Mouse (Mus musculus) left cerebral cortex, adult 8-10 months (tissue): Measurements from ENCODE around the gene Cit. TPM values are rescaled to one million over a fixed set of nuclear protein-coding genes. Genes with fewer than 3 reads are reported as not detected.
"Not testable (repeated sequence)": the region's sequence is repeated elsewhere in the genome, so short reads cannot be mapped to it uniquely, and the experiment has no call there.

Experiments
- DNase-seq, 2 experiments: peaks; one replicate each; pipeline ENCODE4 v3.0.0; 2022; ENCODE audit warnings: low spot score in 2 of 2
- total RNA-seq, 4 experiments: library from RNA; stranded (reverse); gene quantifications; 2 replicates each; pipeline ENCODE4 v1.2.4; 2022

The Cit gene
- 100 to 1,000 TPM; 181 to 207 (median 194) TPM for total RNA-seq

DNA sequence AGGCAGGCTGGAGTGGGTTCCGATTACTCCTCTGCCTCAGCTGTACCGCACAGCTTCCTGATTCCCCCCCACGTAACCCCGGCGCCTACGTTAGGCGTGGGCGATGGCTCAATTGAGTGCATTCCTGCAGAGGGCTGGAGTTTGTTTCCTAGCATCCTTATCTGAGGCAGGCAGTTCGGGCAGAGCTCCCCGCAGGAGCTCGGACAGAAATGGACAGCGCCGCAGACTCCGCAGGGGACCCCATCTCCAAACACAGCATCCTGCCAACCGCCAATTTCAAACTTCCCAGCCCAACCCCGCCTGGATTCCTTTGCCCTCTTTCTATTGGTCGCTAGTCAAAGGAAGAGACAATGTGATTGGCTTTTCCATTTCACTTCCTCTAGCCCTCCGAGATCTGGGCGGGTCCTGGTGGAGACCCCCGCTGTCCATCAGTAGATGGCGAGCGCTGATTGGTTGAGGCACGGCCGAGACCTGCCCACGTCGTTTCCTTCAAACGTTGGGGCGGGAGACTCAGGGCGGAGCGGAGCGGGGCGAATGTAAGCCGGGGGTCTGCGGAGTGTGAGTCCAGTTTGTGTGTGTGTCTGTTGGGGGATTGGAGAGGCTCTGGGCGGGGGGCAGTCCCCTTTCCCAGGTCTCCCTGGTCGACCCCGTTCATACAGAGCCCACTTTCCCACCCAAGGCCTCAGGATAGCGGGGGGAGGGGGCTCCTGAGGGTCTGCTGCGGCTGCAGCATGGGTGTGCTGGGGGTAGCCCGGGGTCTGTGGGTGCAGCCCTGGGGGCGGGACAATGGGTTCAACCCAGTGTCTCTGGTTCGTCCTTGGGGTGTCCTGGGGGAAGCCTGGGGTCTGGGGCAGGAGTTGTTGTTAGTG, at the start of gene Cit:
Gene Cit (plus strand): TSS at position 513 of the 869 bp plus-strand sequence.
- peak; percentile 67 to 88 for DNase-seq

- no peak for DNase-seq
Measured at GRCm38 (mm10) chr5:115799016-115799894, 45.8 kb upstream of the Cit start.

DNA sequence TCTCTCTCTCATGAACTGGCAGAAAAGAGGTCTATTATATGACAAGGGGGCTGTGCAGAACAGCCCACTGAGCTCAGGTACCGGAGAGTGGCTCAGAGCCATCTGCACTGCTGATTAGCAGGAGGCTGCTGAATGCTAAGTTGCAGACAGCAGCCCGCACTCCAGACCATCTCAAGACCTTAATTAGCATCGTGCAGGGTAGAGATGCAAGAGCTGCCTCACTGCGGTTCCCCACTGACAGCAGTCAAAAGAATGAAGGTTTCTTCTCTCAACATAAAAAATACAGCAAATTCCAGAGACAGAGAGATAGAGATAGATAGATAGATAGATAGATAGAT, 45.2 kb upstream of the Cit start:
- DNase-seq, result no peak

GRCm38 (mm10) chr5:115812262-115812661, 32.8 kb upstream of the Cit start:
- DNase-seq, result no peak

DNA sequence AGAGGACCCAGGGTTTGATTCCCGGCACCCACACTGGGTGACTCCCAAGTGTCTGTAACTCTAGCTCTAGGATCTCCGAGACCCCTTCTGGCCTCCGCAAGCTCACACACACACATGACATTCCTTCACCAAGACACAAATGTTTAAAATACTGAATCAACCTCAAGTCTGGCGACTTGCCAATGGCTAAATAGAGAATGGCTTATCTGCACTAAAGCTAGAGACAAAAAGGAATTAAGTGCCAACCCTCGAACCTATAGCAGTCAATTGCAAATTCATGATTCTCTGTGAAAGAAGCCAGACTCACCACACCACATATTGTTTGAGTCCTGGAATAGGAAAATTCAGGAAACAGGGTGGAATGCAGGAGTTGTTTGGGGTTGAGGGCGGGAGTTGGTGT, 28.1 kb upstream of the Cit start:
- no peak for DNase-seq

DNA sequence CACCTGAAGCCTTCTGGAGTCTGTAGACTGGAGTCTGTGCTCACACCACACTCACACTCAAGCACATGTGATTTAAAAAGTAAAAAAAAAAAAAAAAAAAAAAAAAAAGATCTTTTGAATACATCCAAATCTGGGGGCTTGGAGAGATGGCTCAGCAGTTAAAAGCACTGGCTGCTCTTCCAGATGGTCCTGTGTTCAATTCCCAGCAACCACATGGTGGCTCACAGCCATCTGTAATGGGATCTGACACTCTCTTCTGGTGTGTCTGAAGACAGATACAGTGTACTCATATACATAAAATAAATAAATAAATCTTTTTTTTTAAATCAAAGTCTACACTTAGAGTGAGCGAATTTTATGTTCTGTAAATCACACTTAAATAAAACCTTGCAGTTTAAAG, 27.4 kb upstream of the Cit start:
- not testable (repeated sequence) for DNase-seq

DNA sequence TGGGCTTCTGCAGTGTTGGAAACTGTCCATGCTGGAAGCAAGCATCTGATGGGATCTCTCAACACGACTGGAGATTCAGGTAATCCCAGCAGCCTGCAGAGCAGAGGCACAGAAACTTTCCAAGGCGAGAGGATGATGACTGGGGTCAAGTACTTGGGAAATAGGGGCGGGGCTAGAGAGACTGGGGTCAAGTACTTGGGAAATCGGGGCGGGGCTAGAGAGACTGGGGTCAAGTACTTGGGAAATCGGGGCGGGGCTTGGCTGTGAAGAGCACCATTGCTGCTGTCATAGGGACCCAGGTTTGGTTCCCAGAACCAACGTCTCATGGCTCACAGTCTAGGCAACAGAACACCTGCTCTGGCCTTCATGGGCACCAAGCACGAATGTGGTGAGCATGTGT, 25.1 kb upstream of the Cit start:
- no peak for DNase-seq

DNA sequence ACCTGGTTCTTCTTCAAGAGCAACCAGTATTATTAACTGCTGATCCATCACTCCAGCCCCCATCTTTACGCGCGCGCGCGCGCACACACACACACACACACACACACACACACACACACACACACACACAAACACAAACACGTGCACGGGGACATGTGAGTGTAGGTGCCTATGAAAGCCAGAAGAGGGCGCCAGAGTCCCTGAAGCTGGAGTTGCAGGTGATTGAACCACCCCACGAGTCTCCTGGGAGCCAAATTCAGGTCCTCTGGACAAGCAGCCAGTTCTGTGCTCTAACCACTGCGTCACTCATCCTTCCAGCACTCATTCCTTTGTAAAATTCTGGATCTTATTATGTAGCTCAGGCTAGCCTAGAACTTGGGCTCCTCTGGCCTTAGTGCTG, 23.9 kb upstream of the Cit start:
- DNase-seq, result no peak

GRCm38 (mm10) chr5:115821910-115822309, 23.2 kb upstream of the Cit start:
- DNase-seq, result no peak

DNA sequence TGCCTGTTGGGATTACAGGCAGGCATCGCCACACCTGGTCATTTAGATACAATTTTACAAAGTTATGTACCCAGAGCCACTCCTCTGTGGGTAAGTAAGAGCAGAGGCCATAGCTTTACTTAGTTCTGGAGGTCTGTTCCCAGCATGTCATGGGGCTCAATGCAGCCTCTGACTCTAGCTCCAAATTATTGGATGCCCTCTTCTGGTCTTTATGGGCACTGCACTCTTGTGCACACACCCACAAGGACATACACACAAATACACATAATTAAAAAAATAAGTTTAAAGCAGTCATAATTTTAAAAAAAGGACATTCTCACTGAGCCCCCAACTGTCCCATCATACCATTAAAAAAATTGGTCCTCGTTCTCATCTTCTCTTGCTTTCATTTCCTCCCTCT, 12.3 kb upstream of the Cit start:
- no peak for DNase-seq

DNA sequence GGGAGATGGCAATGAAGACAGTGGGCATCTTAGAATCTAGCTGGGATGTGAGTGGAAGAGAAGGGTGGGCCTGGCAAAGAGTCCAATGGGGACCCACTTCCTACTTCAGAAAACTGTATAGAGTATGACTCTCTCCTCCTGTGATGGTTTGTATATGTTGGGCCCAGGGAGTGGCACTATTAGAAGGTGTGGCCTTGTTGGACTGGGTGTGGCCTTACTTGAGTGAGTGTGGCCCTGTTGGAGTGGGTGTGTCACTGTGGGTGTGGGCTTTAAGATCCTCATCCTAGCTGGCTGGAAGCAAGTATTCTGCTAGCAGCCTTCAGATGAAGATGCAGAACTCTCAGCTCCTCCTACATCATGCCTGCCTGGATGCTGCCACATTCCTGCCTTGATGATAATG, 11.3 kb upstream of the Cit start:
- not testable (repeated sequence) for DNase-seq

DNA sequence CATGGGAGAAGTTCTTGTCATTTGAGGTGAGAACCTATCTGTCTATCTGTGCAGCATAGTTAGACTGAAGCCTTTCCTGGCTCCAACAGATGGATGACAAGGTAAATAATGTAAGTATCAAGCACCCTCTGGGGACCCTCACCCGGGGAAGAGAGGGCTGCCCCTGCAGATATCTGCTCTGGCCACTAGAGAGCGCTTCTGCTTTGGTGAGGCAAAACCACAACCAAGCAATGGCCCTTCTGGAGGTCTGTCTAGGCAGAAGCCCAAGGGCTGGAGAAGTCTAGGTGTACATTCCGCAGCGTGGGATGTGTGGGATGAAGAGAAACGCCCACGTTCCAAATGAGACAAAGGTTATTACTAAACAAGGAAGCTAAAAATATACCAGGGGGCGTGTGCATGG, 9.8 kb upstream of the Cit start:
- no peak for DNase-seq

- no peak for DNase-seq
Measured at GRCm38 (mm10) chr5:115838059-115838458, 7.0 kb upstream of the Cit start.

- DNase-seq, result no peak
Measured at GRCm38 (mm10) chr5:115840453-115840852, 4.6 kb upstream of the Cit start.

GRCm38 (mm10) chr5:115840946-115841775, 3.9 kb upstream of the Cit start:
- no peak for DNase-seq

DNA sequence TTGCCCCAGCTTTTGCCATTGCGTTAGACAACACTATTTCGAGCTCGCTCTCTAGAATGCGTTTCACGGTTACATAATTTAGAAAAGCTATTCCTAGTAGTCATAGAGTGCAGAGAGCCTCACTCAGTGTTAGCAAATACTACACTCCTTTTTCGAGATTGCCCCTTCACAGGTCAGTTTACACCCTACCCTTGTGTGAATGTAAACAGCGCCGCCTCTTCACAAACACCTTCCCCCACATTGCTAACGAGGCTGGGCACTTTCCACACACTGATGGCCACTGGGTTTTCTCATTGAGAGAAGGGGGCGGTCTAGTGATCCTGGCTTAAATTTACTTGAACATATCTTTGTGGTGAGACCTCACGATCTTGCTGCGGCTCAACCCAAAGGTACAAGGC, 711 bp upstream of the Cit start:
- no peak for DNase-seq

DNA sequence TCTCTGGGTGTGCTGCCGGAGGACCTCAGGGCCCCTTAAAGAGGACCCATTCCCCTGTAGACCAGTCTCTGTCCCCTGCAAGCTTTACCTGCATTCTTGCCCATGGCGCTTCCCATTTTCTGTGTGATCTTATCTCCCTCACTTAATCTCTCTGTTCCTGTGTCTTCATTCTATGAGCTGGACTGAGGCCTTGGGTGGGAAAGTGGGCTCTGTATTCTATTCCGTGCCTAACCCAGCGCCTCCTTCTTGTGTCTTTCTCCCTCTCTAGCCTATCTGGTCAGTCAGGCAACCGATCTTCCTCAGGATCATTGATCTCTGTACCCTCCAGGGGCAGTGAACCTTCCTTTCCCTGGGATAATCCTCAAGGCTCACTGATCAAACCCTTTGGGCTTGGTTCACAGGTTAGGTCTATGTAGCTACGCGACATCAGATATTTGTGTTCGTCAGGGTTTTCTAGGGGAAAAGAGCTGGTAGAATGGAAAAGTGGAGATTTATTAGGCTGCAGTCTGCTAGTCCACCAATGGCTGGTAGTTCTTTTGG, 627 bp downstream of the Cit start:
- DNase-seq, result no peak

- DNase-seq, result no peak
Measured at GRCm38 (mm10) chr5:115847166-115847565, 2.1 kb downstream of the Cit start.

DNA sequence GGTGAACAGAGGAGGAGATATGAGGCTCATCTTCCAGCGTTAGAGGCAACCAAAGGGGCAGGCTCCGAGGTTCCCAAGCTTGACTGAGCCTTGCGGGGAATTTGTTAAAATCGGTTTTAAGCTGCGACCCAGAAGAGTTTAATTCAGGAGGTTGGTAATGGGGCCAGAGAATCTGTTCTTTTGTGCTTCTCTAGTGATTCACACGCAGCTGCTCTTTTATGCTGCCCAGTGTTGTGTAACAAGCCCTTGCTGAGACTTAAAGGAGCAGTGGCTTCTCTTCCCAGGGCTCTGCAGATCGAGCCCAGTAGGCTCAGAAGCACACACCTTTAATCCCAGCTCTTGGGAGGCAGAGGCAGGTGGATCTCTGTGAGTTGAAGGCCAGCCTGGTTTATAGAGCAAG, 3.4 kb downstream of the Cit start:
- peak in 1 of 2 experiments; percentile 53 for DNase-seq

DNA sequence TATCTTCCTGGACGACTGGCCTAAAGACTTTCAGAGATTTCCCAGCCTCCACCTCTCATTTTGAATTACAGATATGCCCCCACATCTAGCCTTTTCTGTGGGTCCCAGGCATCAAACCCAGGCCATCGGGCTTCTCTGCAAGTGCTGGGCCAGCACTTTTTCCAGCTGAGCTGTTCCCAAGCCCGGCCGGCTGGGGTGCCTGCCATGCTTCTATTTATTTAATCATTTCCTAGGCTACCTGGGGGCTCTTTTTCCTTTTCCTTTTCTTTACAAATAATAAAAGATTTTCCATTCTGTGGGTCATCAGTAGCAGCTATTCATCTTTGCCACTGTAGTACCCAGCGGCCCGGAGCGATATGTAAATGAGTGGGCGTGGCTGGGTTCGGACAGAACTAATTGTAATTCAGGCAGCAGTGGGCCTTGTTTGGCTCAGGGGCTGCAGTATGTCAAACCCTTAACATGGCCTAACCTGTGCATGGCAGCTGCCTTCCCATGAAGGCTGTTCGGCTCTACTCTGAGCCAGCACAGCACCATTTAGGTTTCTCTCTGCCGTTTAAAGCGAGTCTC, 4.3 kb downstream of the Cit start:
- no peak for DNase-seq
